Mouse (Mus musculus) erythroblast, embryonic 14.5 days (primary cell): Measurements from ENCODE around the gene Nrxn3.

Experiments used
- GATA1 ChIP-seq: IDR thresholded peaks from 2 replicates; pipeline ENCODE4 v1.6.1; 2012; ENCODE audit warnings: low read length, inconsistent platforms, mixed read lengths
- TAL1 ChIP-seq: IDR thresholded peaks from 3 replicates; pipeline ENCODE4 v1.6.1; 2012; ENCODE audit warnings: low read length, inconsistent platforms, mixed read lengths

GRCm38 (mm10) chr12:89854355-89854754, 1131.7 kb downstream of the Nrxn3 start:
- no peak for TF ChIP-seq TAL1
- no peak for TF ChIP-seq GATA1
